Mouse (Mus musculus): ENCODE results near the gene Klb.

The Klb gene

DNA sequence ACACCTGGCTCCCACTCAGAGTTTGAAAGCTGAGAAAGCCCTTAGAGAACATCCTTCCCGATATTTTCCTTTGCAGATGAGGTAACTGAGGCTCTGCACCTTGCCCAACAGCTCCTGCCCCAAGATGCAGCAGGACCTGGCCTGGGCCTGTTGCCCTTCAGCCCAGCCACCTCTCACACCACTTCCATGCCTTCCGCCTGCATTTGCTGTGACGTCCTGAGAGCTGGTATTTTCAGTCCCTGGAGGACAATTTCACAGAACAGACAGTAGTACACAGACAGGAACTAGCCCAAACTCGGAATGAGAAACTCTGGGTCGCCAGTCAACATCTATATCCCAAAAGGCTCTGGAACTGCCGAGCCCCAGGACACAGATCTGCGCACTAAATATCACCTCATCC is 26.6 kb downstream of the Klb start:
- DNase-seq (ENCODE audit: low spot score in 2 of 2) = no peak

- DNase-seq (ENCODE audit: low spot score in 2 of 2) = no peak
Observed at GRCm38 (mm10) chr5:65385704-65386103, 37.6 kb downstream of the Klb start.

DNA sequence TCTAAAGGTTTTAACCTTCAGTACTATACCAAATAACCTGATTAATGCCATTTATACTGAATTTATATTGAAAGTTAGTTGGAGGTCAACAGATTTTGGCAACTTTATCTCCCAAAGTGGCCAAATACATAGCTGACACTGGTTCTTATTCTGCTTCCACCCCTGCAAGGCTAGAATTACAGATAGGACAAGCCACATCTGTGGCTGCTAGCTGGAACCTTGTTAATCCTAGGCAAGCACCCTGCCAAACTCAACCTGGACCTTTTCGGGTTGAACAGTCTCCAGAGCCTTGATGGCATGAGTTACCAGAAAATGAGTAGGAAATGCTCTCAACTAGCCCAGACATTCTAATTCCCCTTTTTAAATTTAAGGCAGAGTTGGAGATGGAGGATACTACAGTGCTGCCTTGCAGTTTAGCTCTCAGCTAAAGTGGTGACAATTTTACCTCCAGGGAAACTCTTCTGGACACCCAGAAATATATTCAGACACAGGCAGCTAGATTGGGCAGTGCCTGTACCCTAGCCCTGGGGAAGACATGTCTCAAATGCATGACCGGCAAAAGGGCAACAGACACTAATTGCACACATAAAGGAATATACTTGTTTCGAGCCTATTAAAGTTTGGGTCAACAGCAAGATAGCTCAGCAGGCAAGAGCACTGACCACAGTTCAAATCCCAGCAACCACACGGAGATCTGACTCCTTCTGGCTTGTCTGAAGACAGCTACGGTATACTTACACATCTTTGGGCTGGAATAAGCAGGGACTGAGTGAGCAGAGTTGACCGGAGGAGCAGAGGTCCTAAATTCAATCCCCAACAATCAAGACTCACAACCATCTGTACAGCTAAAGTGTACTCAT is 39.1 kb downstream of the Klb start:
- DNase-seq (ENCODE audit: low spot score in 2 of 2) = no peak

DNA sequence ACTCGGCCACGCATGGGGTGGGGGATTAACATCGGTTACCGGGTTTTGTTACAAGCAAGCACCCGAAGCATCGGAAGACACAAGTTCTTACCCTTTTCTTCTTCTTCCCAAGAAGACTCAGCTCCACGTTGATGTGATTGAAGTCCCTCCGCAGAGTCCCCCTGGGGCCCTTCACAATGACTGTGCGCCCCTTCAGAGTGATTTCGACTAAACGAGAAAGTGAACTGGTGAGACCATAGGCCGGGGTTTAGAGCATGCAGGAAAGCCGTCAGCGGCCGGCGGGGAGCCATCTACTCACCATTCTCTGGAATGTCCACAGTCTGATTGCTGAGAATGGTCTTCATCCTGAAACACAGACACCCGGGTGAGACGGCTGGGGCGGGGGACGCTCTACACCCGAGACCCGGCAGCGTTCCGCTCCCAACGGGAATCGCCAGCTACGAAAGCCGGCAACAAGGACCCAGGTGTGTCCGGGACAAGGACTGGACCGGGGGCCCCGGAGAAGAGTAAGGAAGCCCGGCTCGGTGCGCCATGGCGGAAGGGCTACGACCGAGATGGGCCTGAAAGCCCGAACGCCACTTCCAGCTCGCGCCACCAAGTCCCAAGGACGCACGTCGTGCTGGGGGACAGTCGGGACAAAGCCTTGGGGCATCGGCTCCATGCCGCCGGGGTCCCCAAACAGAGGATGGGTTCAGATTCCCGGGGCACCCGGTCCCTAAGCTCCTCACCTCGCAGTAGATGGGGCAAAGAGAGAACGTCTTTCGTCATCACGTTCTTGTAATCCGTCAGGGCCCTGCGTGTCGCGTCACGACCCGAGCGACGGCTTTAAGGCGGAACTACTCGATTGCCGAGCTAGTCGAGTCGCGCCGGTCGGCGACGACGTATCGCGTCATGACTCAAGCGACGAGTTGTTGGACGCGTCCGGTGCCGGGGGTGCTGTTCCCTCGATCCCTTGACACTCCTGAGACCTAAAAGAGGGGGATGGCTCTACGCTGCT is 42.8 kb downstream of the Klb start, which contains the start of the genes Rpl9 and Lias:
Gene Rpl9, minus strand, starts transcription at position 797 of the 997 bp plus-strand sequence.
Gene Lias, plus strand, starts transcription at position 850 of the 997 bp plus-strand sequence.
- peak; percentile 98 to 99 for DNase-seq (ENCODE audit: low spot score in 2 of 2)

DNA sequence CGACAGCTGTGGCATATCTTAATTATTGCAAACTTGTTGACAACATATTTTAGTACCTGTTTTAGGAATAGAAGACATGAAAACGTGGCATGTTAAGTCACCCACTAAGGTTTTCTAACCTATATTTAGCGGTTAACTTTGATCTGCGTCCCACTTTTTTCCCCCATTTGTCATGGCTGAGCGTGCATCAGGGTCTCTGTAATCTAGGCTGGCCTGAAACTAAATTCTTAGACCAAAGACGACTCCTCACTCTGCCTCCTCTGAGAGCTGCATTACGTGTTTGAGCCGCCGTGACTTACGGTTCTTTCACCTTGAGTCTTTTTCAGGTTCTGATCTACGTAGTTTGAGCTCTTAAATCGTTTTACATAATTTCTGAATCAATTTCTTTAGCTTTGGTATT is 43.6 kb downstream of the Klb start:
- no peak for DNase-seq (ENCODE audit: low spot score in 2 of 2)

GRCm38 (mm10) chr5:65394425-65394824 is 46.3 kb downstream of the Klb start:
- DNase-seq (ENCODE audit: low spot score in 2 of 2) = no peak

DNA sequence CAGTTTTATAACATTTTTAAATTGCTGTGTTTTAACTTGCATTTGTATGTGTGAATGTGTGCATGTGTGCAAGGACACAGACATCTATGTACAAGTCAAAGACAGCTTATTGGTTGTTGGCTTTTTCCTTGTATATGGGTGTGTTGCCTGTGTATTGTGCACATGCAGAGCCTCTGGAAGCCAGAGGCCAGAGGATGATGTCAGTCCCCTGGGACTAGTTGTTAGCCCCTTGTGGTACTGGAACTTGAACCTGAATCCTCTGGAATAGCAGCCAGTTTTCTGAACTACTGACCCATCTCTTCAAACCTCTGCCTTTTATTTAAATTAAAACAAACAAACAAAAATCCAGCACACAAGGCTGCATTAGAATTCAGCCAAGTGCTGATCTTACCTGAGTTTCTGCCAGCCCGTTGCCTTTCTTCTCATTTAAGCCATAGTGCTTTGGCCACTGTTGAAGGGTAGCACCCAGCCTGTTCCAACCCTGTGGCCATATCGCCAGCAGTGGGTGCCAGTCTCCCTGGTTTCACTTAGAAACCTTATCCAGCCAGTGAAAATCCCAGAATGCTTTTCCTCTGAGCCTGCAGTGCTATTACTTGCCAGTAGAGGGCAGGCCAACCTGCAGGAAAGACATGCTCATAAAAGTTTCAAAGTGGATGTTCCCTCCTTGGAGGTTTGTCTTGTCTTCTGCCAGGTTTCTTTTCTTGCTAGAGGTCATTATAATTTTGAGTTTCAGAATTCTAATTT is 53.3 kb downstream of the Klb start:
- peak; percentile 77 to 79 for DNase-seq (ENCODE audit: low spot score in 2 of 2)

DNA sequence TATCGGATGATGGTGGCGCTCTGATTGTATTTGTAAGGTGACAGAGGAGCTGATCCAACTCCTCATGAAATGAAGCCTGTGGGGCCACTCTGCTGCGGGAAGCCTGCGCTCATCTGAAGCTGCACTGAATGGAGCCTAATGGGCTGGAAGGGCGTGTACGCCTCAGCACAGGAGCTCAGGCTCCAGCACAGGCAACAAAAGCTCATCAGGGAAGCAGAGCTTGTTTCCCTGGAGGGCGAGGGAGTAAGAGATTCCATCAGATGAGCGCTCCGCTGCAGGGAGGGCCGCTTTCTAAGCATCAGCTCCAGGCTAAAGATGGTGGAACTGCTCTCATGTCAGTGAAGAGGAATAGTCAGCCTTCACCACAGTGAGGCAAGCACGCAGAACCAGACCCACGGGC is 59.9 kb downstream of the Klb start:
- DNase-seq (ENCODE audit: low spot score in 2 of 2) = no peak

GRCm38 (mm10) chr5:65415653-65416458 is 67.7 kb downstream of the Klb start:
- peak in 1 of 2 experiments; percentile 61 for DNase-seq (ENCODE audit: low spot score in 2 of 2)

- no peak for DNase-seq (ENCODE audit: low spot score in 2 of 2)
Observed at GRCm38 (mm10) chr5:65419136-65419535, 71.0 kb downstream of the Klb start.

- DNase-seq (ENCODE audit: low spot score in 2 of 2) = no peak
Observed at GRCm38 (mm10) chr5:65420822-65421221, 72.7 kb downstream of the Klb start.

DNA sequence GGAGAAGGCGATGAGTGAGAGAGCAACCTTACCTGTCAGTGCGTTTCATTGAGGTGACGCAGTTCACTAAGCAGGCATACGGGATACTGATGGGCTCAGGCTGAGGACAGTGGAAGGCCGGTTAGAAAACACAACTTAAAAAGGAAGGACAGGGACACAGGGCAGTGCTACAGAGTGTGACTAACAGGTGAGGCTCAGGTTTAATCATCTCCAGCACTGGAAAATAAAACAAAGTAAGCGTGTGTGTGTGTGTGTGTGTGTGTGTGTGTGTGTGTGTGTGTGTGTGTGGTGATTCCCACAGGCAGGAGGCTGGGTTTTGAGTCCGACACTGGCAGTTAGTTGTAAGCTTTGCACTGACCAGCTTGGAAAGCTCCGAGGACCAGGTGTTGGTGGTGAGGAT is 74.7 kb downstream of the Klb start:
- no peak for DNase-seq (ENCODE audit: low spot score in 2 of 2)

DNA sequence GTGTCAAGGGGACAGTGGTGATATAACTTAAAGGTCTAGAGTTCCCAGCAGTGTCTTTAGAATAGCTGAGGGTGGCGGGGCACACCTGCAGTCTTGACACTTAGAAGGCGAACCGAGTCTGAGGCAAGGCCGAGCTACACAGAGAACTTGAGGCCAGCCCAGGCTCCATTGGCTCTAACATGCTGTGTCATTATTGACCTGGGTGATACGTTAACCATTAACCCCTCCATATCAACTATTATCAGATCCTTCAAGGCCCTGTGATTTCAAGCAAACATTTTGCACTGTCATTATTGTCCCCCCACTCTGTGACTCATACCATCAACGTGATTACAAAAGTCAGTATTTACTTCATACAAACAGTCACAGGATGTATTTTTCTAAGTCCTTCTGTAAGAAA is 76.1 kb downstream of the Klb start:
- DNase-seq (ENCODE audit: low spot score in 2 of 2) = no peak

DNA sequence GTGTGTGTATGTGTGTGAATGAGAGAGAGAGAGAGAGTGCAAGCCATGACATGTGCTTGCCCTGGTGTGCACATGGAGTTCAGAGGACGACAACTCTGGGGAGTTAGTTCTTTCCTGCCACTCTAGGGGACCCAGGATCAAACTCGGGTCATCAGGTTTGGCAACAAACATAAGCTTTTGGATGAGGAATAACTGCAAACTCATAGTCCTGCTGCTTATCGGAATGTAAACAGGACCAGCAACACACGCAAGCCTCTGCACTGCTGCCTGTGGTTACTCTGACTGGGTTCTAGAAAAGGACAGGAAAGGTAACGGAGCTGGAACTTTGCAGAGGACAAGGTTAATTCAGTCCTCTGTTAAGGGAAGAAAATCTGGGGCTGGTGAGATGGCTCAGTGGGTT is 77.1 kb downstream of the Klb start:
- DNase-seq (ENCODE audit: low spot score in 2 of 2) = no peak

GRCm38 (mm10) chr5:65428321-65428720 is 80.2 kb downstream of the Klb start:
- no peak for DNase-seq (ENCODE audit: low spot score in 2 of 2)

GRCm38 (mm10) chr5:65429441-65429840 is 81.3 kb downstream of the Klb start:
- DNase-seq (ENCODE audit: low spot score in 2 of 2) = no peak

Data from urinary bladder, postnatal 4 days (tissue).